Mouse (Mus musculus): ENCODE data around the gene Dcaf8.

DNA sequence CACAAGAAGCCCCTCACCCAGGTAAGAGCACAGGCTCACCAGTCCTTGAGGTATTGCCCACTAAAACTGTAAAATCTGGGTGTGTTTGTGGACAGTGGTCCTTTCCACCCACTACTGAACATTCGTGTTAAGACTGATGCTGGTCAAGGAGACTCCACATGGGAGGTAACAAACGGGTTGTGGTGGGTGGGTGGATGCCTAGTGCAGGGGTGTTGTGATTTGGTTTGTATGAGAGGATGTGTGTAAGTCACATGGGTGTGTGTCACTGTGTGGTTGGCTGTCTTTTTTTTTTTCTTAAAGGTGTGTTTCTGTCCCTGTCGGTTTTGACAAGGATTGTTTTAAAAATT is 57.8 kb downstream of the Dcaf8 start:
- TF ChIP-seq HCFC1 (IDR thresholded peaks at IDR 0.05; ENCODE audit: low read depth, low read length): no peak
- no peak for TF ChIP-seq JUND (IDR thresholded peaks at IDR 0.05; ENCODE audit: low read depth, low read length)
- TF ChIP-seq USF2 (IDR thresholded peaks at IDR 0.05; ENCODE audit: borderline replicate concordance in 1 of 2, insufficient read depth in 1 of 2, low read depth in 1 of 2, low read length in 2 of 2): no peak
- TF ChIP-seq USF1 (IDR thresholded peaks at IDR 0.05; ENCODE audit: low read depth, low read length): no peak

Data from MEL (cell line).